Mouse (Mus musculus): Measurements from ENCODE around the gene Nacad.
A peak's percentile ranks its signal among the peaks of the same experiment; 100 is the strongest.

Gene Nacad

GRCm38 (mm10) chr11:6576151-6576550 lies 29.7 kb downstream of the Nacad start:
- DNase-seq (ENCODE audit: low read depth, low spot score), result peak; percentile 59
- H3K36me3 ChIP-seq (ENCODE audit: control insufficient read depth, insufficient read depth, low read length, poor library complexity, severe bottlenecking), result peaks cover 19% of the 10 kb centered on the region
- H3K27me3 ChIP-seq (ENCODE audit: control insufficient read depth, insufficient read depth, low read length, poor library complexity, severe bottlenecking), result no peaks in the 10 kb centered on the region

- no peak for DNase-seq (ENCODE audit: low read depth, low spot score)
- Histone ChIP-seq H3K36me3 (ENCODE audit: control insufficient read depth, insufficient read depth, low read length, poor library complexity, severe bottlenecking) (peaks cover 15% of the 10 kb centered on the region), H3K27me3 (ENCODE audit: control insufficient read depth, insufficient read depth, low read length, poor library complexity, severe bottlenecking) (no peaks in the 10 kb centered on the region)
These were observed 36.5 kb downstream of the Nacad start for GRCm38 (mm10) chr11:6569410-6569777.

GRCm38 (mm10) chr11:6568584-6569409 lies 37.1 kb downstream of the Nacad start:
- Histone ChIP-seq H3K36me3 (ENCODE audit: control insufficient read depth, insufficient read depth, low read length, poor library complexity, severe bottlenecking) (peaks cover 14% of the 10 kb centered on the region), H3K27me3 (ENCODE audit: control insufficient read depth, insufficient read depth, low read length, poor library complexity, severe bottlenecking) (no peaks in the 10 kb centered on the region)
- DNase-seq (ENCODE audit: low read depth, low spot score), result peak; percentile 38

- Histone ChIP-seq H3K27me3 (ENCODE audit: control insufficient read depth, insufficient read depth, low read length, poor library complexity, severe bottlenecking) (no peaks in the 10 kb centered on the region), H3K36me3 (ENCODE audit: control insufficient read depth, insufficient read depth, low read length, poor library complexity, severe bottlenecking) (peaks cover 13% of the 10 kb centered on the region)
- DNase-seq (ENCODE audit: low read depth, low spot score), result no peak
These were observed 37.9 kb downstream of the Nacad start for GRCm38 (mm10) chr11:6567951-6568350.

- DNase-seq (ENCODE audit: low read depth, low spot score), result no peak
- Histone ChIP-seq H3K27me3 (ENCODE audit: control insufficient read depth, insufficient read depth, low read length, poor library complexity, severe bottlenecking) (no peaks in the 10 kb centered on the region), H3K36me3 (ENCODE audit: control insufficient read depth, insufficient read depth, low read length, poor library complexity, severe bottlenecking) (peaks cover 11% of the 10 kb centered on the region)
These were observed 39.4 kb downstream of the Nacad start for GRCm38 (mm10) chr11:6566496-6566895.

- DNase-seq (ENCODE audit: low read depth, low spot score), result no peak
- H3K36me3 ChIP-seq (ENCODE audit: control insufficient read depth, insufficient read depth, low read length, poor library complexity, severe bottlenecking), result peaks cover 6% of the 10 kb centered on the region
- H3K27me3 ChIP-seq (ENCODE audit: control insufficient read depth, insufficient read depth, low read length, poor library complexity, severe bottlenecking), result no peaks in the 10 kb centered on the region
These were observed 42.7 kb downstream of the Nacad start for GRCm38 (mm10) chr11:6563201-6563600.

- DNase-seq (ENCODE audit: low read depth, low spot score), result peak; percentile 54
- Histone ChIP-seq H3K36me3 (ENCODE audit: control insufficient read depth, insufficient read depth, low read length, poor library complexity, severe bottlenecking) (peaks cover 5% of the 10 kb centered on the region), H3K27me3 (ENCODE audit: control insufficient read depth, insufficient read depth, low read length, poor library complexity, severe bottlenecking) (no peaks in the 10 kb centered on the region)
These were observed 43.5 kb downstream of the Nacad start for GRCm38 (mm10) chr11:6562359-6562758.

- no peak for DNase-seq (ENCODE audit: low read depth, low spot score)
- peaks cover 5% of the 10 kb centered on the region for H3K36me3 ChIP-seq (ENCODE audit: control insufficient read depth, insufficient read depth, low read length, poor library complexity, severe bottlenecking)
These were observed 44.4 kb downstream of the Nacad start for GRCm38 (mm10) chr11:6561474-6561873.

GRCm38 (mm10) chr11:6560655-6561360 lies 45.0 kb downstream of the Nacad start:
- peak; percentile 59 for DNase-seq (ENCODE audit: low read depth, low spot score)
- H3K36me3 ChIP-seq (ENCODE audit: control insufficient read depth, insufficient read depth, low read length, poor library complexity, severe bottlenecking), result peaks cover 5% of the 10 kb centered on the region
- no peaks in the 10 kb centered on the region for H3K27me3 ChIP-seq (ENCODE audit: control insufficient read depth, insufficient read depth, low read length, poor library complexity, severe bottlenecking)

More at GRCm38 (mm10) chr11:6561474-6561873, 44.4 kb downstream of the Nacad start:
- H3K27me3 ChIP-seq (ENCODE audit: control insufficient read depth, insufficient read depth, low read length, poor library complexity, severe bottlenecking), result no peaks in the 10 kb centered on the region

- Histone ChIP-seq H3K36me3 (ENCODE audit: control insufficient read depth, insufficient read depth, low read length, poor library complexity, severe bottlenecking) (peaks cover 5% of the 10 kb centered on the region), H3K27me3 (ENCODE audit: control insufficient read depth, insufficient read depth, low read length, poor library complexity, severe bottlenecking) (no peaks in the 10 kb centered on the region)
- DNase-seq (ENCODE audit: low read depth, low spot score), result no peak
These were observed 45.9 kb downstream of the Nacad start for GRCm38 (mm10) chr11:6559996-6560395.

- peak; percentile 64 for DNase-seq (ENCODE audit: low read depth, low spot score)
- Histone ChIP-seq H3K27me3 (ENCODE audit: control insufficient read depth, insufficient read depth, low read length, poor library complexity, severe bottlenecking) (no peaks in the 10 kb centered on the region), H3K36me3 (ENCODE audit: control insufficient read depth, insufficient read depth, low read length, poor library complexity, severe bottlenecking) (peaks cover 5% of the 10 kb centered on the region; the same call in 1 of the 2 replicates)
These were observed 47.6 kb downstream of the Nacad start for GRCm38 (mm10) chr11:6558234-6558633.

GRCm38 (mm10) chr11:6550201-6550600 lies 55.7 kb downstream of the Nacad start:
- H3K36me3 ChIP-seq (ENCODE audit: control insufficient read depth, insufficient read depth, low read length, poor library complexity, severe bottlenecking), result peaks cover 13% of the 10 kb centered on the region; the same call in 1 of the 2 replicates
- DNase-seq (ENCODE audit: low read depth, low spot score), result no peak
- H3K27me3 ChIP-seq (ENCODE audit: control insufficient read depth, insufficient read depth, low read length, poor library complexity, severe bottlenecking), result no peaks in the 10 kb centered on the region

- peaks cover 13% of the 10 kb centered on the region; the same call in 1 of the 2 replicates for H3K36me3 ChIP-seq (ENCODE audit: control insufficient read depth, insufficient read depth, low read length, poor library complexity, severe bottlenecking)
These were observed 56.1 kb downstream of the Nacad start for GRCm38 (mm10) chr11:6549770-6550169.

More at GRCm38 (mm10) chr11:6549770-6550169, 56.1 kb downstream of the Nacad start:
- no peaks in the 10 kb centered on the region for H3K27me3 ChIP-seq (ENCODE audit: control insufficient read depth, insufficient read depth, low read length, poor library complexity, severe bottlenecking)
- no peak for DNase-seq (ENCODE audit: low read depth, low spot score)
